Mouse (Mus musculus) layer of hippocampus, adult 8-10 months (tissue): ENCODE data around the gene Ctsa. TPM values are rescaled to one million over a fixed set of nuclear protein-coding genes. Genes with fewer than 3 reads are reported as not detected.
"Not testable (repeated sequence)": the region's sequence is repeated elsewhere in the genome, so short reads cannot be mapped to it uniquely, and the experiment has no call there.

Experiments used
- DNase-seq, 2 experiments: peaks; one replicate each; pipeline ENCODE4 v3.0.0; 2022; ENCODE audit warnings: low spot score in 2 of 2
- total RNA-seq, 4 experiments: library from RNA; stranded (reverse); gene quantifications; 2 replicates each; pipeline ENCODE4 v1.2.4; 2022

Ctsa gene
- total RNA-seq, 4 experiments from 2014 or later, result 96.9 to 242 (median 147) TPM

- no peak for DNase-seq
Observed at GRCm38 (mm10) chr2:164845782-164846181, 13.1 kb downstream of the Ctsa start.

GRCm38 (mm10) chr2:164850061-164850460 lies 17.4 kb downstream of the Ctsa start:
- no peak for DNase-seq

- DNase-seq, result not testable (repeated sequence)
Observed at GRCm38 (mm10) chr2:164855572-164855971, 22.9 kb downstream of the Ctsa start.

- no peak for DNase-seq
Observed at GRCm38 (mm10) chr2:164856309-164857100, 23.8 kb downstream of the Ctsa start.

GRCm38 (mm10) chr2:164857101-164857821 lies 24.6 kb downstream of the Ctsa start, which contains the start of gene Pltp:
Pltp (minus strand) TSS chr2:164857711.
- DNase-seq, result no peak

GRCm38 (mm10) chr2:164857842-164858553 lies 25.3 kb downstream of the Ctsa start:
- DNase-seq, result no peak

GRCm38 (mm10) chr2:164859155-164859554 lies 26.5 kb downstream of the Ctsa start:
- no peak for DNase-seq

- no peak for DNase-seq
Observed at GRCm38 (mm10) chr2:164859640-164860432, 27.2 kb downstream of the Ctsa start.

- no peak for DNase-seq
Observed at GRCm38 (mm10) chr2:164861094-164861493, 28.4 kb downstream of the Ctsa start.

- DNase-seq, result no peak
Observed at GRCm38 (mm10) chr2:164862179-164862861, 29.6 kb downstream of the Ctsa start.

- not testable (repeated sequence) for DNase-seq
Observed at GRCm38 (mm10) chr2:164863411-164863810, 30.7 kb downstream of the Ctsa start.

- DNase-seq, result no peak
Observed at GRCm38 (mm10) chr2:164864593-164864992, 31.9 kb downstream of the Ctsa start.

GRCm38 (mm10) chr2:164866741-164867551 lies 34.3 kb downstream of the Ctsa start:
- DNase-seq, result no peak

GRCm38 (mm10) chr2:164867566-164867965 lies 34.9 kb downstream of the Ctsa start:
- no peak for DNase-seq

- no peak for DNase-seq
Observed at GRCm38 (mm10) chr2:164868491-164868890, 35.8 kb downstream of the Ctsa start.

GRCm38 (mm10) chr2:164871602-164872303 lies 39.1 kb downstream of the Ctsa start:
- no peak for DNase-seq

GRCm38 (mm10) chr2:164873621-164874020 lies 40.9 kb downstream of the Ctsa start:
- no peak for DNase-seq

- DNase-seq, result no peak
Observed at GRCm38 (mm10) chr2:164874239-164874769, 41.6 kb downstream of the Ctsa start.

GRCm38 (mm10) chr2:164875648-164876047 lies 43.0 kb downstream of the Ctsa start:
- DNase-seq, result not testable (repeated sequence)
